Mouse (Mus musculus) ES-Bruce4 (cell line): ENCODE data around the gene Mpst.

Experiments used
- CTCF ChIP-seq: IDR thresholded peaks from one replicate; pipeline ENCODE4 v1.8.1; 2011; ENCODE audit warnings: low read depth, low read length
- POLR2A ChIP-seq: IDR thresholded peaks from one replicate; pipeline ENCODE4 v1.8.1; 2011; ENCODE audit warnings: low read length; ENCODE audit not compliant: insufficient read depth

DNA sequence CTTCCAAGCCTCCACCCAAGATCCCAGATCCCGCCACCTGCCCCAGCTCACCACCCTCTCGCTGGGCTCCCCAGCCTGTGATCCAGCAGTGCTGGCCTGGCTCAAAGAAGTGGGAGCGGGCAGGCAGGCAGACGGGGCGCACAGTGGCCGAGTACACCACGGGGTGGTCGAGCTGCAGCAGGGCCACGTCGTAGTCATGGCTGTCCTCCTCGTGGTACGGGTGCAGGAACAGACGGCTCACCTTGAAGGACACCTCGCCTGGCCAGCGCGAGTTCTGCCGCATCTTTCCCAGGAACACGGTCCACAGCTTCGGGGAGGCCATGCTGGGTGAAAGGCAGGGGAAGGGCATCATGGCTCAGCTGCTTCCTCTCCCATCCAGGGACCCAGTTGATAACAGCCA lies 36.0 kb downstream of the Mpst start:
- no peak for TF ChIP-seq CTCF
- TF ChIP-seq POLR2A, result no peak
